Mouse (Mus musculus): ENCODE data around the gene Stac. TPM values are rescaled to one million over a fixed set of nuclear protein-coding genes. Genes with fewer than 3 reads are reported as not detected.
A peak's percentile ranks its signal among the peaks of the same experiment; 100 is the strongest.

Stac gene
- polyA plus RNA-seq, 1 experiment from 2014 or later = 0.17 TPM

DNA sequence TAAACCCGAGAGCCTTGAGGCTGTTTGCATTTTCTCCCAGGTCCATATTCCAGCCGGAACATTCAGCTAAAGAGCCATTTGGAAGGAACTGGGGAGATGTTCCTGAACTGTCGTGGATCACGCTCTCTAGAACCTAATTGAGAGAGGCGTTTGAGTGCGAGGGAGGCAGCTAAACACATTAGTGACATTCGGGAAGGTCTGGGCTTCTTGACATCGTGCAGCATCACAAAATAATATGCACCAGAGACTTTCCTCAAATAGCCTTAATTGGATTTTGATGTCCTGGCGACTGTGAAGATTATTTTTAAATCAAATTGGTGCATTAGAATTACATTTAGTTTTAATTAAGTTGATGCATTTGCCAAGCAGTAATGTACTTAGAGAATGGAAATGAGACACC is 111.4 kb downstream of the Stac start:
- H3K4me3 ChIP-seq = no peak overlapping the region
- H3K9me3 ChIP-seq (replicated peaks) = no peaks in the 10 kb centered on the region
- no peak overlapping the region for H3K9ac ChIP-seq
- 62% methylated on average over 9 of the region's 9 CpGs for WGBS (ENCODE audit: insufficient replicate concordance)
- H3K27ac ChIP-seq = no peak overlapping the region
- H3K4me1 ChIP-seq = no peaks in the 10 kb centered on the region
- H3K36me3 ChIP-seq = no peaks in the 10 kb centered on the region
- no peak overlapping the region for H3K4me2 ChIP-seq
- no peaks in the 10 kb centered on the region for H3K27me3 ChIP-seq (replicated peaks)
- ATAC-seq = no peak

GRCm38 (mm10) chr9:111577453-111577852 is 112.7 kb downstream of the Stac start:
- Histone ChIP-seq H3K4me3 (no peak overlapping the region), H3K27ac (no peak overlapping the region), H3K27me3 (replicated peaks) (no peaks in the 10 kb centered on the region), H3K36me3 (no peaks in the 10 kb centered on the region), H3K4me1 (no peaks in the 10 kb centered on the region), H3K4me2 (no peak overlapping the region), H3K9me3 (replicated peaks) (no peaks in the 10 kb centered on the region), H3K9ac (no peak overlapping the region)
- WGBS (ENCODE audit: insufficient replicate concordance) = 36% methylated on average over 6 of the region's 6 CpGs
- no peak for ATAC-seq

DNA sequence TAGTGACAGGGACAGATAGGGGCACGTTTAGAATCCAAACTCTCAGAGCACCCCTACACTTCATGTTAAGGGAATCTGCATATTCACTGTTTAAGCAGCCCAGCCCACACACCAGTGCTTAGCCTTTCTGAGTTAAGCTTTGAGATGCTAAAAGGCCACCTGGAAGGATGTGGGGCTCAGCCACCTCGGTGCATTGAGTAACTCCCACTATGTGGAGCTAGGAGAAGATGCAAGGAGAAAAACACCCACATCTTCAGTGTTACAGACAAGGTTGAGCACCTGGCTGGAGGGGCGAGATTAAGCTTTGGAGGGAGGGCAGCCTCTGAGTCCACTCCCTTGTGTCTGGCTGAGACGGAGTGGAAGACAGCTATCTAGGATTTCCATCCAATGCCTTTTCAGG is 114.3 kb downstream of the Stac start:
- no peak overlapping the region for H3K4me3 ChIP-seq
- H3K9me3 ChIP-seq (replicated peaks) = no peaks in the 10 kb centered on the region
- H3K27ac ChIP-seq = no peak overlapping the region
- no peak for ATAC-seq
- no peaks in the 10 kb centered on the region for H3K36me3 ChIP-seq
- no peak overlapping the region for H3K4me2 ChIP-seq
- no peaks in the 10 kb centered on the region for H3K27me3 ChIP-seq (replicated peaks)
- WGBS (ENCODE audit: insufficient replicate concordance) = 40% methylated on average over 4 of the region's 4 CpGs
- no peak overlapping the region for H3K9ac ChIP-seq
- no peaks in the 10 kb centered on the region for H3K4me1 ChIP-seq

DNA sequence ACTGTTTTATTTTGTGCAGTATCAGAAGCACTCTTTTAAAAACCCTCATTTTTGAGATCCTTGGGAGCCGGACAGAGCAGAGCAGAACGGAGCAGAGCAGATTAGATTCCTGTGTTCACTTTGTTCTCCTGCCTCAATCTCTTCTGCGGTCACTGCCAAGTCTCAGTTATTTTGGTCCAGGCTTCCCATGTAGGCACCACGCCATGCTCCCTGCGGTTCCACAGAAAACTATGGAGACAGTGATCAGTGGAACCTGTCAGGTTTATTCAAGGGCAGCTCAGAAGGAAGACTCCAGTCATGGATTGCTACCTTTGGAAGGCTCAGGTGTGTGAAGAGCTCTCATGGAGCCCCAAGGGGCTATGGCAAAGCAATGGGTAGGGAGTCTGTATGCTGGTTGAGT is 116.3 kb downstream of the Stac start:
- no peak for ATAC-seq
- Histone ChIP-seq H3K27ac (no peak overlapping the region), H3K9me3 (replicated peaks) (no peaks in the 10 kb centered on the region), H3K4me3 (no peak overlapping the region), H3K9ac (no peak overlapping the region), H3K4me1 (no peaks in the 10 kb centered on the region), H3K27me3 (replicated peaks) (no peaks in the 10 kb centered on the region), H3K36me3 (no peaks in the 10 kb centered on the region), H3K4me2 (no peak overlapping the region)
- WGBS (ENCODE audit: insufficient replicate concordance) = 75% methylated on average over 5 of the region's 5 CpGs

DNA sequence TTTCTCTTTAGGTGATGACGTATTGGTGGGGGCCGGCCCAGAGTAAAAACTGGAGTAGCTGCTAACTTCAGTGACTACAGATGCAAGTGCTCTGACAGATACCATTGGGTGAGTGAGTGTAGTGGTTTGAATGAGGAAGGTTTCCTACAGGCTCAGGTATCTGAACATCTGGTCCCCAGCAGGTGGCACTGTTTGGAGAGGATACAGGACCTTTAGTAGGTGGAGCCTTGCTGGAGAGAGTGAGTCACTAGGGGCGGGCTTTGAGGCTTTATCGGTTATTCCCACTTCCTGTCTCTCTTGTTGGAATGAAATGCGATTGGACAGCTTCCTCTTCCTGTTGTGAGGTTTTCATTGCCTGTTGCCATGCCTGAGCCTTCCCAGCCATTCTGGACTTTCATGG is 118.5 kb downstream of the Stac start:
- no peak for ATAC-seq
- 46% methylated on average over 5 of the region's 5 CpGs for WGBS (ENCODE audit: insufficient replicate concordance)
- Histone ChIP-seq H3K27me3 (replicated peaks) (no peaks in the 10 kb centered on the region), H3K9ac (no peak overlapping the region), H3K9me3 (replicated peaks) (no peaks in the 10 kb centered on the region), H3K27ac (no peak overlapping the region), H3K4me3 (no peak overlapping the region), H3K36me3 (no peaks in the 10 kb centered on the region), H3K4me1 (no peaks in the 10 kb centered on the region), H3K4me2 (no peak overlapping the region)

DNA sequence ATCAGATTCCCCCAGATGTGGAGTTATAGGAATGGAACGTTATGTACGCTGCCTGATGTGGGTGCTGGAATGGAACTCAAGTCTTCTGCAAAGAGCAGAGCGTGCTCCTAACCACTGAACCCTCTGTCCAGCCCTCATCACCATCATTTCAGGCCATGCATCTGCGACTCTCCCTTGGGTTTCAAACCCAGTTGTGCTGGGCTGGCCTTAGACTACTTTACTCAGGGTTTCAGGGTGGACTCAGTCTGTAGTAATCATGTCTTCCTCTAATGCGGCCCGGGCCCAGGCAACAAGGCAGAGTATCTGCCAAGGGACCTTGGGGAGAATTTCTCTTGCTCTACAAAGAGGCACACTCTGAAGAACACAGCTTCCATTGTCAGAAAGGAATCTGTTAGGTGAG is 126.0 kb downstream of the Stac start:
- Histone ChIP-seq H3K9ac (no peak overlapping the region), H3K9me3 (replicated peaks) (no peaks in the 10 kb centered on the region), H3K4me3 (no peak overlapping the region), H3K36me3 (no peaks in the 10 kb centered on the region), H3K27ac (no peak overlapping the region), H3K27me3 (replicated peaks) (no peaks in the 10 kb centered on the region), H3K4me1 (peaks cover 5% of the 10 kb centered on the region; the same call in 1 of the 2 replicates), H3K4me2 (no peak overlapping the region)
- WGBS (ENCODE audit: insufficient replicate concordance) = 79% methylated on average over 6 of the region's 6 CpGs
- ATAC-seq = no peak

- peaks cover 5% of the 10 kb centered on the region; the same call in 1 of the 2 replicates for H3K4me1 ChIP-seq
- H3K9me3 ChIP-seq (replicated peaks) = no peaks in the 10 kb centered on the region
- H3K36me3 ChIP-seq = no peaks in the 10 kb centered on the region
- no peak overlapping the region for H3K27ac ChIP-seq
- no peak overlapping the region for H3K9ac ChIP-seq
- H3K27me3 ChIP-seq (replicated peaks) = no peaks in the 10 kb centered on the region
- H3K4me2 ChIP-seq = peak overlapping the region; percentile 6
- no peak for ATAC-seq
- WGBS (ENCODE audit: insufficient replicate concordance) = 34% methylated on average over 7 of the region's 7 CpGs
- no peak overlapping the region for H3K4me3 ChIP-seq
These were observed 126.9 kb downstream of the Stac start for GRCm38 (mm10) chr9:111563226-111563625.

GRCm38 (mm10) chr9:111562217-111562988 is 127.7 kb downstream of the Stac start:
- peak; percentile 27; the same call in 1 of the 2 replicates for ATAC-seq
- 31% methylated on average over 19 of the region's 19 CpGs for WGBS (ENCODE audit: insufficient replicate concordance)
- Histone ChIP-seq H3K9ac (no peak overlapping the region), H3K27me3 (replicated peaks) (no peaks in the 10 kb centered on the region), H3K4me1 (peaks cover 5% of the 10 kb centered on the region; the same call in 1 of the 2 replicates), H3K4me2 (peak overlapping the region; percentile 6), H3K27ac (no peak overlapping the region), H3K36me3 (no peaks in the 10 kb centered on the region), H3K9me3 (replicated peaks) (no peaks in the 10 kb centered on the region), H3K4me3 (no peak overlapping the region)

GRCm38 (mm10) chr9:111556699-111557098 is 133.4 kb downstream of the Stac start:
- Histone ChIP-seq H3K9ac (no peak overlapping the region), H3K27me3 (replicated peaks) (no peaks in the 10 kb centered on the region), H3K4me2 (no peak overlapping the region), H3K36me3 (no peaks in the 10 kb centered on the region), H3K9me3 (replicated peaks) (no peaks in the 10 kb centered on the region), H3K4me1 (no peaks in the 10 kb centered on the region), H3K27ac (no peak overlapping the region), H3K4me3 (no peak overlapping the region)
- no peak for ATAC-seq
- 51% methylated on average over 3 of the region's 3 CpGs for WGBS (ENCODE audit: insufficient replicate concordance)

- no peaks in the 10 kb centered on the region for H3K27me3 ChIP-seq (replicated peaks)
- no peaks in the 10 kb centered on the region for H3K9me3 ChIP-seq (replicated peaks)
- WGBS (ENCODE audit: insufficient replicate concordance) = 46% methylated on average over 3 of the region's 3 CpGs
- no peak overlapping the region for H3K4me2 ChIP-seq
- no peak overlapping the region for H3K4me3 ChIP-seq
- H3K36me3 ChIP-seq = no peaks in the 10 kb centered on the region
- no peak overlapping the region for H3K27ac ChIP-seq
- H3K4me1 ChIP-seq = no peaks in the 10 kb centered on the region
- no peak for ATAC-seq
- H3K9ac ChIP-seq = no peak overlapping the region
These were observed 137.3 kb downstream of the Stac start for GRCm38 (mm10) chr9:111552865-111553264.

DNA sequence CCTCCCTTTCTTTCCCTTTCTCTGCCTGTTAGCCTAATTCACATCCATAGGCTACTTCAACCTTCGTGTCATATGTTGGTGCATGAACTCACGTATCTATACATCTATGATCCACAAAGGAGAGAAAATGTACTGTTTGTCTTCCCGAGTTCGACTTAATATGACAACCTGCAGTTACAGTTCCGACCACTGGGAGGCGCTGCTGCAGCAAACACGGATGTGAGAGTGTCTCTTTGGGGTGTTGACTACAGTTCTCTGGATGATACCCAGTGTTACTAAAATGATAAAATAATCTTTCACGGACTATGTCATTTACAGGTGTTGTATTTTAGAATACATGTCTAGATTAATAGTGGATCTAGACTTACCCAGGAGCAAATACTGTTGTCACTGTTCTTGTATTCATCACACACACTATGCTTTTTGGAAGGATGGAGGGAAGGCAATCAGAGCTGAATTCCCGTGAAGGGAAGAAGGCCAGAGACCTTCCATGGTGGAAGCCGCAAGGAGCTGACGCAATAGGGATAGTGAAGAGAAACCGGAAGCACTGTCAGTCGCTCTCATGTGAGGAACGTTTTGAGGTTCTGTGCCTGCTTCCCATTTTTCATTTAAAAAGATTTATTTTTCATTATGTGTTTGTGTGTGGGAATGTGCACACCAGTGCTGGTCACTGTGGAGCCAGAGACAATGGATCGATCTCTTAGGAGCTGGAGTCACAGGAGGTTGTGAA is 138.5 kb downstream of the Stac start:
- no peak overlapping the region for H3K4me3 ChIP-seq
- 47% methylated on average over 15 of the region's 15 CpGs for WGBS (ENCODE audit: insufficient replicate concordance)
- ATAC-seq = no peak

DNA sequence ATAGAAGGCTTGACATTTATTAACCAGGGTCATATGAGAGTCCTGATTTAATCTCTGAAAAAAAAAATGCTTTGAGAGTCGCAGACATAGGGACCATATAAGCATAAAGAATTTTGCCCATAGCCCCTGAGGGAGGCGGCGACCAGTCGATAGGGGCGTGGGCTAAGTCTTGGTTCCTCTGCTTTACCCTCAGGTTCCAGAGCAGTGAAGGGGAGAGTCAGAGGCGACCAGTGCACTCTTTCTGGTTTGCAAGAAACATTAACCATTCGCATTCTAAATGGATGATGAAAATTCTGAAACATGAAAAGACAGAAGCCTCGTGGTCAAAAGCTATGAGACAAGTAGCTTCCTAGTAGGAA is 139.2 kb downstream of the Stac start:
- Histone ChIP-seq H3K27me3 (replicated peaks) (no peaks in the 10 kb centered on the region), H3K9ac (no peak overlapping the region), H3K27ac (no peak overlapping the region), H3K9me3 (replicated peaks) (no peaks in the 10 kb centered on the region), H3K4me2 (no peak overlapping the region), H3K4me3 (no peak overlapping the region), H3K36me3 (no peaks in the 10 kb centered on the region), H3K4me1 (no peaks in the 10 kb centered on the region)
- ATAC-seq = no peak
- 65% methylated on average over 8 of the region's 8 CpGs for WGBS (ENCODE audit: insufficient replicate concordance)

More for the DNA sequence above, 138.5 kb downstream of the Stac start:
- Histone ChIP-seq H3K36me3 (no peaks in the 10 kb centered on the region), H3K27ac (no peak overlapping the region), H3K27me3 (replicated peaks) (no peaks in the 10 kb centered on the region), H3K9ac (no peak overlapping the region), H3K9me3 (replicated peaks) (no peaks in the 10 kb centered on the region), H3K4me1 (no peaks in the 10 kb centered on the region), H3K4me2 (no peak overlapping the region)

All from liver, embryonic 12.5 days (tissue).